Mouse (Mus musculus): ENCODE results near the gene Cdkn2c.

DNA sequence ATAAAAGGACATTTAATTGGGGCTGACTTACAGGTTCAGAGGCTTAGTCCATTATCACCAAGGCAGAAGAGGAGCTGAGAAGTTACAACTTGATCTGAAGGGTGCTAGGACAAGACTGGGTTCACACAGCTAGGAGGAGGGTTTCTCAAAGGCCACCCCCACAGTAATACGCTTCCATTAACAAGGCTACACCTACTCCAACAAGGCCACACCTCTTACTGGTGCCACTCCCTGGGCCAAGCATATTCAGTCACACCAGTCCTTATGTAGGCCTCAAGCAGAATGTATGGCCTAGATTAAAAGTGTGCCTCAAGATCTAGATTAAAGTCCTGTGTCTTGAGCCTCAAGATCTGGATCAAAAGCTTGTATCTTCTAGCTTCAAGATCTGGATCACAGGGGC lies 5.0 kb upstream of the Cdkn2c start:
- TF ChIP-seq CTCF (IDR thresholded peaks at IDR 0.05; ENCODE audit: low read depth, low read length): no peak
- TF ChIP-seq POLR2A (IDR thresholded peaks at IDR 0.05; ENCODE audit: insufficient read depth, low read length): no peak
